Mouse (Mus musculus): ENCODE measurements around the gene Chst3. TPM values are rescaled to one million over a fixed set of nuclear protein-coding genes. Genes with fewer than 3 reads are reported as not detected.
"Not testable (repeated sequence)": the region's sequence is repeated elsewhere in the genome, so short reads cannot be mapped to it uniquely, and the experiment has no call there.

Gene Chst3
- polyA plus RNA-seq, 1 experiment from 2014 or later, result 2.5 TPM

DNA sequence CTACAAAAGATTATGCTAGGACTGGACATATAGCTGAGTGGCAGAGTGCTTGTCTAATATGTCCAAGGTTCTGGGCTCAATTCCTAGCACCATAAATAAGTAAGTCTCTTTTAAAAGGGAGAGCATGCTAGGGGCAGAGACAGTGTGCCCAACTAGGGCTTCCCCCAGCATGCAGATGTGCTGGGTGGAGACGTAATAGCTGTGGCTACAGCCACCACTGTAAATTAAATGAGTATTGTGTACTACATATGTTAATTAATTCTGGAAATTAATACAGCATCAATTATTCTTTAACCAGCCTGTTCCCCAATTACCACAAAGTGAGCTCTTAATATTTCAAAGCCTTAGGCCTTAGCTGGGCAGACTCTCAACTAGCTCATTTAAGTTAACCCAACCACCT is 54.2 kb downstream of the Chst3 start:
- ATAC-seq (ENCODE audit: low FRiP score, low read depth), result no peak
- no peak overlapping the region for H3K9ac ChIP-seq (replicated peaks)
- WGBS, result 86% methylated on average over 1 of the region's 1 CpGs

DNA sequence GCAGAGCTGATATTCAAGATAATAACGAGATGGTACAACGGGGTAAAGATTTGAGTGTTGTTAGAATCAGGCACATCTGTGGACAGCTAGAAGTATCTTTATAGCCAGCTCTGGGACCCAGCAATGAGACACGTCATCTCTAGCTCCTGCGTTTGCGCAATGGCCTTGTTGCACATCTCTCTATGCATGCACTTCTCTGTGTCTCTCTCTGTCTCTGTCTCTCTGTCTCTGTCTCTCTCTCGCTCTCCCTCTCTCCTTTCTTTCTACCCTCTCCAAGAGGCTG is 56.1 kb downstream of the Chst3 start:
- 93% methylated on average over 6 of the region's 6 CpGs for WGBS
- ATAC-seq (ENCODE audit: low FRiP score, low read depth), result no peak

More for the DNA sequence above, 54.2 kb downstream of the Chst3 start:
- Histone ChIP-seq H3K27me3 (no peaks in the 10 kb centered on the region), H3K4me2 (replicated peaks) (no peak overlapping the region), H3K4me1 (no peaks in the 10 kb centered on the region), H3K4me3 (no peak overlapping the region), H3K9me3 (no peaks in the 10 kb centered on the region), H3K36me3 (no peaks in the 10 kb centered on the region), H3K27ac (replicated peaks) (no peak overlapping the region)

DNA sequence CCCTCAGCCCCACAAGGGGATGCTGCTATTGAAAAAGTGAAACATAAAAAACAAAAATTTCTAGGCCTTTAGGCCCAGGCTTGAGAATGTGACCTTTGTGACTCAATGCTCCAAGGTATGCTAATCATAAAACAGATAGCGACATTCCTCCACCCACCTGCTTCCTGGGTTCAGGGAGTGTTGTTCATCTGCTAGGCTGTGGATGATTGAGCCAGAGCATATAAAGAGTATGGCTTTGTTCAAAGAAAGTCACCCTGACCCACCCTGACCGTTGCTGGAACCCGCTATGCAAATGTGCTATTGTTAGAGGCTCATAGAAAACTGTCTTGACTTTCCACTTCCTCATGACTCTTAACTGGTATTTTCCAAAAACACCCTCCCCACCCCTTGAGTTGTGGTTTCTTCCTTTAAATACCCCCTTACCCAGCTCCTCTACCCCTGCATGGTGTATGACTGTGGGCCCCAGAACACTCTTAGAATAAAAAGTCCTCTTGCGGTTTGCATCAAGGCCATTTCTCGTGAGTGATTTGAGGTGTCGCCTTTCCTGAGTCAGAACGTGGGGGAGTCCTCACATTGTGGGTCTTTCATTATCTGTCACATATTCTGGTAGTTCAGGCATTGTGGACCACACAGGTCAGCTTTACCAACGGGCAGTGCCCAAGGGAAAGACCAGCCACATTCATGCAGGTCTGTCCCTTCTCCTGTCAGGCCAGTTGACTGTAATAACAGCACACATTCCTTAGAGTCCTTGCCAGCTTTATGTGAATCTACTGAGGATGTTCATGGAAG is 56.7 kb downstream of the Chst3 start:
- not testable (repeated sequence) for ATAC-seq (ENCODE audit: low FRiP score, low read depth); H3K9ac ChIP-seq (replicated peaks); H3K27me3 ChIP-seq; H3K9me3 ChIP-seq; H3K36me3 ChIP-seq; H3K4me1 ChIP-seq; H3K27ac ChIP-seq (replicated peaks); H3K4me3 ChIP-seq; H3K4me2 ChIP-seq (replicated peaks)
- WGBS, result 87% methylated on average over 8 of the region's 8 CpGs

More for the DNA sequence above, 56.1 kb downstream of the Chst3 start:
- Histone ChIP-seq H3K27ac (replicated peaks) (no peak overlapping the region), H3K4me3 (no peak overlapping the region), H3K27me3 (no peaks in the 10 kb centered on the region), H3K9ac (replicated peaks) (no peak overlapping the region), H3K4me1 (no peaks in the 10 kb centered on the region), H3K4me2 (replicated peaks) (no peak overlapping the region), H3K9me3 (no peaks in the 10 kb centered on the region), H3K36me3 (no peaks in the 10 kb centered on the region)

DNA sequence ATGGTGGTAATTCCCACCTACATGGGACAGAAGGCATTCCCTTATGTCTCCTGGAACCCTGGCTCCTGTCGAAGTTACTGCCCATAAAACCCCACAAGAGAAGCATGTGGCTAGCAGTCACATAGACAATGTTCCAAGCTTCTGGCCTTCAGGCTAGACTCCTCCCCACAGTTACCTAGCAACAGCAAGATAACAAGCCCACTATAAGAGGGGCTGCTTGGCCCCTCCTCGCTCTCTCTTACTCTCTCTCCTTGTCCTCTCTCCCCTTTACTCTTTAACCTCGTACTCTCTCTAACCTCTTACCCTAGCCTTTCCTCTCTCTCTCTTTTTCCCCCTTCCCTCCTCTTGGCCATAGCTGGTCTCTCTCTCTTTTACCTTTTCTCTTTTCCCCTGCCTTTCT is 57.7 kb downstream of the Chst3 start:
- not testable (repeated sequence) for H3K27ac ChIP-seq (replicated peaks); H3K36me3 ChIP-seq; ATAC-seq (ENCODE audit: low FRiP score, low read depth); H3K4me2 ChIP-seq (replicated peaks); H3K27me3 ChIP-seq; H3K9ac ChIP-seq (replicated peaks); H3K4me1 ChIP-seq; H3K9me3 ChIP-seq; H3K4me3 ChIP-seq
- WGBS, result 76% methylated on average over 3 of the region's 3 CpGs

DNA sequence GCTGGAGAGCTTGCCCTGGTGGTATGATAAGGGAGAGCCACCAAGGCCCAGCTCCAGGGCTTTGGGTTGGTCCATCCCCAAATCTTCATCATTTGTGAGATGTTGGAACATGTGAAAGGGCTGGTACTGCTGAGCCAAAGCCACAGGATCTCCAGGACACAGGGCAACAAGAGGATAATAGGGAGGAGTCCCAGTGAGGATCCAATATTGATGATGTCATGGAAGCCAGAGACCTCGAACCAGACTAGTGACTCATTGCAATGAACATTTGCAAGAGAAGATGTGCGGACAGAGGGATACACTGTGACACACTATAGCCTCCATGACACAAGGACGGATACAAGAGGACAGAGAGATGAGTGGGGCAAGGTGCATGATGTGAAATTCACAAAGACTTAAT is 60.9 kb downstream of the Chst3 start:
- Histone ChIP-seq H3K27ac (replicated peaks) (no peak overlapping the region), H3K9ac (replicated peaks) (no peak overlapping the region), H3K36me3 (no peaks in the 10 kb centered on the region), H3K27me3 (no peaks in the 10 kb centered on the region), H3K4me1 (no peaks in the 10 kb centered on the region), H3K9me3 (no peaks in the 10 kb centered on the region), H3K4me3 (no peak overlapping the region), H3K4me2 (replicated peaks) (no peak overlapping the region)
- no peak for ATAC-seq (ENCODE audit: low FRiP score, low read depth)
- 86% methylated on average over 3 of the region's 3 CpGs for WGBS

DNA sequence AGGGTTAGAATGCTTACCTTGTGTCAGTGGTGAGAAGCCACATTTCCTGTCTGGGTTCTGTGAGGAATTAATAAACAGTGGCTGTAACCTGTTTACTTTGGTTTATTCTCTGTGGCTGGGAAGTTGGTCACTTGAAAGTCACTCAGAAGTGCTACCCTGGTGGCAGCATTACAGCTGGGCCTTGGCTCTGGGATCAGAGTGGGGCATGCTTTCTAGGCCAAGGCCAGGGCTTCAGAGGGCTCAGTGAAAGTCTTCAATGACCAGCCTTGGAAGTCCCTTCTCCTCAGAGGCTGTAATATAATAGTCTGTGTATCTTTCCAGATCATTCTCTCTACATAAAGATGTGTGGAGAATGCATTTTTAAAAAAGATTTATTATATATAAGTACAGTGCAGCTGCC is 63.0 kb downstream of the Chst3 start:
- Histone ChIP-seq H3K4me3 (no peak overlapping the region), H3K9me3 (no peaks in the 10 kb centered on the region), H3K27me3 (0 out of 2 replicates have a peak, but pooled peaks cover 5% of the 10 kb centered on the region), H3K4me1 (no peaks in the 10 kb centered on the region), H3K36me3 (no peaks in the 10 kb centered on the region), H3K4me2 (replicated peaks) (no peak overlapping the region), H3K9ac (replicated peaks) (no peak overlapping the region), H3K27ac (replicated peaks) (no peak overlapping the region)
- no peak for ATAC-seq (ENCODE audit: low FRiP score, low read depth)

DNA sequence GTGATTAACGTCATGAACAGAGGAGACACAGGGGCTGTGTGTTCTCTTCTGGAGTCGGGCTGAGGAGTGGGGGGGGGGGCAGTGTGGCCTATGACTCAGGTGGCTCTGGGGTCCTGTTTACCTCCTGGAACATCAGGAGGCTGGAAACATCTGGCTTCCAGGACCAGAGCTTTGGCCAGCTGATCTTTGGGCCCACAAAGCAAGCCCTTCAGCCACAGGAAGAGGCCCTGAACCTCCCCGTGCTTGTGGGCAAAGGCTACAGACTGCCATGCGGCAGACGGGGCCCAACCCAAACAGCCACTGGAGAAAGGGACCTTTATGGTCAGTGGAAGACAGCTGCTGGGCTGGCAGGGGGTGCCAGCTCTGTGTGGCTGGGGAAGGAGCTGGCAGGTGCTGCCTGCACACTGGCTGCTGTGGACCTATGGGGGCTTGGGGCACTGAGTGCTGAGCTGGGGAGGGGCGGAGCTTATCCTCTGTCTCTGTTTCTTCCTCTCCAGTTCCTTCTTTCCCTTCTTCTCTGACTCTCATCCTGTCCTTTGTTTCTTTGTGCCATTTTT is 67.9 kb downstream of the Chst3 start:
- 69% methylated on average over 6 of the region's 6 CpGs for WGBS
- H3K36me3 ChIP-seq, result no peaks in the 10 kb centered on the region
- H3K27me3 ChIP-seq, result 0 out of 2 replicates have a peak, but pooled peaks cover 5% of the 10 kb centered on the region
- H3K27ac ChIP-seq (replicated peaks), result no peak overlapping the region
- no peak overlapping the region for H3K4me3 ChIP-seq
- no peak for ATAC-seq (ENCODE audit: low FRiP score, low read depth)
- no peak overlapping the region for H3K4me2 ChIP-seq (replicated peaks)
- H3K9ac ChIP-seq (replicated peaks), result no peak overlapping the region
- H3K4me1 ChIP-seq, result no peaks in the 10 kb centered on the region
- no peaks in the 10 kb centered on the region for H3K9me3 ChIP-seq

DNA sequence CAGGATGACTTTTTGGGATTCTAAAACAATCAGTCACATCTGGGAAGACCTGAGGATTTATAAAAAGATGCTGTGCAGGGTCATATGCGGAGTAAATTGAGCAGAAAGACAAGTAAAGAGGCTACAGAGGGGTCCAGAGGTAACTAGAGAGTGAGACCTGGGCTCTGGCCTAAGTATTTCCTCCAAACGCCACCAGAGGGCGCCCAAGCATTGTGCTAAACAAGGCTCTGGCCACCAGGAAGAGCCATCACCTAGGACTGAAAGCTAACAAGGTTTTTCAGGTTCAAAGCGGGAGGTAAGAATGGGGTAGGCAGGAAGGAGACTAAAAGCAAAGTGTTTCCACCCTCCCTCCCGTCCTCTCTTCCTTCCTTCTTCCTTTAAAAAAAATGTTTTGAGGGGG is 71.0 kb downstream of the Chst3 start:
- WGBS, result 4% methylated on average over 5 of the region's 5 CpGs
- H3K9ac ChIP-seq (replicated peaks), result no peak overlapping the region
- no peaks in the 10 kb centered on the region for H3K9me3 ChIP-seq
- H3K4me1 ChIP-seq, result no peaks in the 10 kb centered on the region
- H3K4me3 ChIP-seq, result no peak overlapping the region
- H3K36me3 ChIP-seq, result no peaks in the 10 kb centered on the region
- no peak for ATAC-seq (ENCODE audit: low FRiP score, low read depth)
- no peak overlapping the region for H3K4me2 ChIP-seq (replicated peaks)
- 0 out of 2 replicates have a peak, but pooled peaks cover 5% of the 10 kb centered on the region for H3K27me3 ChIP-seq
- H3K27ac ChIP-seq (replicated peaks), result no peak overlapping the region

DNA sequence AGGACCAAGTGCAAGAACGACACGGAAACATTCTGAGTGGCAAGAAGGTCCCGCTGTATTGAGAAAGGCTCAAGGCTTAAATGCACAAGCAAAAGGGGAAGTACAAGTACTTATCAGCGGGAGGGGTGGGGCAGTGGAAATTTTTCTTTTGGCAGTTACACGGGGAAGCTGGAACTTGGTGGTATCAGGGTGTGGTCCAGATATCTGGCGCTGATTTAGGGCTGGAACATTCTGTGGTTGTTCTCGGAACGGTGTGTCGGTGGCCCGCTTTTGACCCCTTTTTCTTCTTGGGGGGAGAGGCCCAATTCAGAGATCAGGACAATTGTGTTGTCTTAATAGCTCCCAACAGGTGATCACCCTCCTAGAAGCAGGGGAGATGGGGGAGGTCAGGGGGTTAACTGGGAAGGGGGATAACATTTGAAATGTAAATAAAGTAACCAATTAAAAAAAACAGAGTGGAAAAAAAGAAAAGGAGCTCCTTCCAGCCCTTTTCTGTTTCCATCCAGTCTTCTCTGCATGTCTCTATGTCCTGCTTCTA is 71.5 kb downstream of the Chst3 start:
- H3K4me1 ChIP-seq; ATAC-seq (ENCODE audit: low FRiP score, low read depth); H3K9ac ChIP-seq (replicated peaks); H3K27ac ChIP-seq (replicated peaks); H3K4me3 ChIP-seq; H3K9me3 ChIP-seq; H3K36me3 ChIP-seq; H3K4me2 ChIP-seq (replicated peaks); H3K27me3 ChIP-seq: not testable (repeated sequence)
- 65% methylated on average over 10 of the region's 10 CpGs for WGBS

DNA sequence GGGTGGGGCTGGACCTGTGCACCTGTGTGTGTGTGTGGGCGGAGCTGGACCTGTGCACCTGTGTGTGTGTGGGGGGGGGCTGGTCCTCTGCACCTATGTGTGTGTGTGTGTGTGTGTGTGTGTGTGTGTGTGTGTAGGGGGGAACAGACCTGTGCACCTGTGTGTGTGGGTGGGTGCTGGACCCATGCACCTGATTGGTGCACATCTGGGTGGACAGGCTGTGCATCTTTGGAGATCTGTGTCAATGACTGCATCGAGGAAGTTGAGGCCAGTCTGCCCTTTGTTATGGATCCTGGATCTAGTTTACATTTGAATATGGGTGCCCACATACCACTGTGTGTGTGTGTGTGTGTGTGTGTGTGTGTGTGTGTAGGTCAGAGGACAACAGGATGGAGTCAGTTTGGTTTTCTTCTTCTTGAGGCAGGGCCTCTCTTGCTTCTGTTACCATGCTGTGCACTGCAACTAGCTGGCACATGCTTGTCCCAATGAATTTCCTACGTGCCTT is 77.4 kb downstream of the Chst3 start:
- no peaks in the 10 kb centered on the region for H3K9me3 ChIP-seq
- no peak overlapping the region for H3K4me3 ChIP-seq
- H3K4me1 ChIP-seq, result no peaks in the 10 kb centered on the region
- no peak overlapping the region for H3K9ac ChIP-seq (replicated peaks)
- ATAC-seq (ENCODE audit: low FRiP score, low read depth), result no peak
- no peak overlapping the region for H3K4me2 ChIP-seq (replicated peaks)
- H3K27me3 ChIP-seq, result no peaks in the 10 kb centered on the region
- WGBS, result 88% methylated on average over 3 of the region's 3 CpGs
- no peaks in the 10 kb centered on the region for H3K36me3 ChIP-seq
- no peak overlapping the region for H3K27ac ChIP-seq (replicated peaks)

DNA sequence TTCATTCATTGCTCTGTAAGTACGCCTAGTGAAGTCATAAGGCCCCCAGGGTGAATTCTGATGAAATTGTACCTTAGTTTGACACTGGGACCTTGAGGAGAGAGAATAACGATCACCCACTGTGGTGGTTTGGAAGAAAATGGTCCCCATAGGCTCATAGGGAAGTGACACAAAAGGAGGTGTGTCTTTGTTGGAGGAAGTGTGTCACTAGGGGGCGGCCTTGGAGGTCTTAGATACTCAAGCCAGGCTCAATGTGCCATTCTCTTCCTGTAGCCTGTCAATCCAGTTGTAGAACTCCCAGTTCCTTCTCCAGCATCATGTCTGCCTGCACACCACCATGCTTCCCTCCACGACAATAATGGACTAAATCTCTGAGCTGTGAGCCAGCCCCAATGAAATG is 78.3 kb downstream of the Chst3 start:
- no peaks in the 10 kb centered on the region for H3K36me3 ChIP-seq
- WGBS, result 89% methylated on average over 4 of the region's 4 CpGs
- H3K4me1 ChIP-seq, result no peaks in the 10 kb centered on the region
- no peak overlapping the region for H3K4me3 ChIP-seq
- no peak overlapping the region for H3K9ac ChIP-seq (replicated peaks)
- no peaks in the 10 kb centered on the region for H3K9me3 ChIP-seq
- H3K27ac ChIP-seq (replicated peaks), result no peak overlapping the region
- no peaks in the 10 kb centered on the region for H3K27me3 ChIP-seq
- no peak overlapping the region for H3K4me2 ChIP-seq (replicated peaks)
- ATAC-seq (ENCODE audit: low FRiP score, low read depth), result no peak

DNA sequence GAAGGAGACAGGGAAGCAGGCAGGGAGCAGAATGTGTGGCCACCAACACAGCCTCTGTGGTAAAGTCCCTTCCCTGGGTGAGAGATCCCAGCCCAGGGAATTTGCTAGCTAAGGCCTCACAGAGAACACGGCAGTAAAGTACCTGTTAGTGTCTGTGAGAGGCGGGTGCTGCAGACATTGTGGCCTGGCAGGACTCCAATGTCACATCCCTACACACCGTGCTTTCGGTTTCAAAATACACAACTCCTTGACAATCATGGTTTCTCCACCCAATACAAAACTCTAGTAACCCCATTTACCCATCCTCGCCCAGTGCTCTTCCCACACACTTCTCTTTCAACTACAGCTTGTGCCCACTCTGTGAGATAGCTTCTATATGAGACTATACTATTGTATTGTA is 80.4 kb downstream of the Chst3 start:
- no peak overlapping the region for H3K4me3 ChIP-seq
- peaks cover 3% of the 10 kb centered on the region; the same call in 1 of the 2 replicates for H3K27me3 ChIP-seq
- no peak overlapping the region for H3K27ac ChIP-seq (replicated peaks)
- no peaks in the 10 kb centered on the region for H3K4me1 ChIP-seq
- no peak for ATAC-seq (ENCODE audit: low FRiP score, low read depth)
- no peak overlapping the region for H3K9ac ChIP-seq (replicated peaks)
- H3K9me3 ChIP-seq, result no peaks in the 10 kb centered on the region
- WGBS, result 90% methylated on average over 5 of the region's 5 CpGs
- H3K4me2 ChIP-seq (replicated peaks), result no peak overlapping the region
- no peaks in the 10 kb centered on the region for H3K36me3 ChIP-seq

All from midbrain, embryonic 12.5 days (tissue).